Mouse (Mus musculus): Measurements from ENCODE around the gene Tubb2a.
"Not testable (repeated sequence)": the region's sequence is repeated elsewhere in the genome, so short reads cannot be mapped to it uniquely, and the experiment has no call there.

Tubb2a gene

DNA sequence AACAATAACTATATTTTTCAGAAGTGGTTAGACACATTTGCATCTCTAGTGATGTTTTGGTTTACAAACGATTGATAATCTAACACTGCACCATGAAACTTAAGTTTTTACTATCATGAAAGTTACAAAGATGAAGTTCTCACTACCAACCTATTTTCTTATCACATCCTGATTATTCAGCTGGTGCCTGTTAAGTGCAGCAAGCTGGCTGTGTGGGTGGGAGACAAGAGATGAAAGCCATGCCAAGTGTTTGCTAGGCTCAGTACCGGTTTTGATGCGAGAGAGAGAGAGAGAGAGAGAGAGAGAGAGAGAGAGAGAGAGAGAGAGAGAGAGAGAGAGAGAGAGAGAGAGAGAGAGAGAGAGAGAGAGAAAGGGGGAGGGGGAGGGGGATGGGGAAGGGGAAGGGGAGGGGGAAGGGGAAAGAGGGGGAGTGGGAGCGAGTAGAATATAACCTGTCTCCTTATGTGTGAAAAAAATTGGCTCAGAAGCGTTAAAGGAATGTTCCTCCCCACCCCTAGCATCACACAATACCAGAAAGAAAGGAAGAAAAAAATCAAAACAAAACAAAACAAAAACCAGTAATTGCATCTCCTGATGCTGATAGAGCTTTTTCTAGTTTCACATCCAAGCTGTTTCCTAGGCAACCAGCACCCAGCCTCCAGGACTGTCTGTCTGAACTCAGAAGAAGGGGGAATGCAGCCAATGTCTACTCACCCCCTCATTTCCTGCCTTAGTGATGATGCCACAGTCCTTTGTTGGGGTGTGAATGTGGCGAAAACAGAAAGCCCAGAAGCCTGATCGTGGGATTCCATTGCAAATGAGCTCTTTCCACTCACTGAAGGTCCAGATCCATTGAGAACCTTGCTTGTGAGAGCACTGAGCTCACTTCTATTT is 18.0 kb upstream of the Tubb2a start:
- no peak for DNase-seq (ENCODE audit: low read depth, low spot score)

- DNase-seq (ENCODE audit: low read depth, low spot score), result no peak
Observed at GRCm38 (mm10) chr13:34089358-34089757, 11.6 kb upstream of the Tubb2a start.

- DNase-seq (ENCODE audit: low read depth, low spot score), result no peak
Observed at GRCm38 (mm10) chr13:34088871-34089288, 11.1 kb upstream of the Tubb2a start.

DNA sequence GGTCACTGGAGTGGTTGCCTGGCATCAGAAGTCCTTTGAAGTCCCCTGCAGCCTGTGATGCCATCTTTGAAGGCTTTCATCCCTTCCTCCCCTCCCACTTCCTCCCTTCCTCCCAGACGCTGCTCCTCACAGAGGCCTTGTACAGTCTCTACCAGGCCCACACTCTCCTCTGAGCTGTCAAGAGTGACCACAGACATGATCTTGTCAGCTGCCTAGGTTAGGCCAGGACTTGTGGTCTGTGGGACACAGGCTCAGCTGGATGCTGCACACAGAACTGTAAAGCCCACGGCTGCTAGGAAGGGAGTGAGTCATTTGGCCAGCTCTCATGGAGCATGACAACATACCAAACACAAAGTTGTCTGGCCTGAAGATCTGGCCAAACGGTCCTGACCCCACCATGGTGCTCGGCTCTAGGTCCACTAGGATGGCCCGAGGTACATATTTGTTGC is 10.4 kb upstream of the Tubb2a start:
- not testable (repeated sequence) for DNase-seq (ENCODE audit: low read depth, low spot score)

DNA sequence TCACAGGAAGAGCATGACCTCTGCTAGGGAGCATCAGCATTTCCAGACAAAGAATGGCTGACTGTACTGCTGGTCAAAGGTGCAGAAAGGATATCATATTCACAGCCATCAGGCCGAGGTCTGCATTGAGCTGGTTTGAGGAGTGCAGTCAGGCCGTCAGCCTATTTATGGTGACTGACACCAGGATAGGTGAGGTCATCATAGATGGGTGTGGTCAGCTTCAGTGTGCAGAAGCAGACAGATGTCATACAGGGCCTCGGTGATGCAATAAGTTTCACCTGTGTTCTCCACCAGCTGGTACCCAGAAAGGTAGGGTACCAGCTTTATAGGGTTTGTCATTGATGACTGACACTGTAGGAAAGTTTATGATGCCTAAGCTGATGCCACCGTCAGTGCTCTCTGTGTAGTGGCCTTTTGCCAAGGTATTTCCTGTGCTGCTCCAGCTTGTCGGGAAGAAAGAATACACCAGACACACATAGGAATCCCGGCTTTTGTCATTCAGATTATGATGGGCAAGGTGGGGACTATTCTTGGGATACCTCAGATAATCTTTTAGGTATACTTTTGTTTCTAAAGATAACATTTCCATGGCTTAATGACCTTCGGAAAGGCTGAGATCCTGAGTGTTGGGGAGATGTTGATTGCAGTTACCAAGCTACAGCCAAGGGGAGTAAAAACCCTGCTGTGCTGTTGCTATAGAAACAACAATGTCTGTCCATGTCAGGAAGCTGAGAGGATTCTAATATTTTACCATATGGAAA is 9.4 kb upstream of the Tubb2a start:
- DNase-seq (ENCODE audit: low read depth, low spot score), result no peak

GRCm38 (mm10) chr13:34084026-34084750 is 6.4 kb upstream of the Tubb2a start:
- no peak for DNase-seq (ENCODE audit: low read depth, low spot score)

DNA sequence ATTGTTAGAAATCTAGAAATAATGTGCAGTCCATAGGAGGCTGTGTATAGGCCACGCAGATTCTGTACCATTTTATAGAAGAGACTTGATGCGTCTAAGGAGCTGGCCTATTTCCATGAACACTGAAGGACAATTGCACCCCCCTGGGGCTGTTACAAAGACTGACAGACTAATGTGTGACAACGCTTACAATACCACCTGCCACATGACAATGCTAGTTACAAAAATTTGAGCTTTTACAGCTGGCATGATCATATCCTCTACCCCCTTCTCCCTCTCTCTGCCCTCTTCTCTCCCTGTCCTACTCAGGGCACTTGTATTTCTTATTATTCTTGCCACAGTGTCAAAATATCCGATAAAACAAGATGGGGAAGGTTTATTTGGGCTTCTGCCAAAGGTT is 4.1 kb upstream of the Tubb2a start:
- no peak for DNase-seq (ENCODE audit: low read depth, low spot score)

GRCm38 (mm10) chr13:34079801-34080200 is 2.0 kb upstream of the Tubb2a start:
- DNase-seq (ENCODE audit: low read depth, low spot score), result no peak

DNA sequence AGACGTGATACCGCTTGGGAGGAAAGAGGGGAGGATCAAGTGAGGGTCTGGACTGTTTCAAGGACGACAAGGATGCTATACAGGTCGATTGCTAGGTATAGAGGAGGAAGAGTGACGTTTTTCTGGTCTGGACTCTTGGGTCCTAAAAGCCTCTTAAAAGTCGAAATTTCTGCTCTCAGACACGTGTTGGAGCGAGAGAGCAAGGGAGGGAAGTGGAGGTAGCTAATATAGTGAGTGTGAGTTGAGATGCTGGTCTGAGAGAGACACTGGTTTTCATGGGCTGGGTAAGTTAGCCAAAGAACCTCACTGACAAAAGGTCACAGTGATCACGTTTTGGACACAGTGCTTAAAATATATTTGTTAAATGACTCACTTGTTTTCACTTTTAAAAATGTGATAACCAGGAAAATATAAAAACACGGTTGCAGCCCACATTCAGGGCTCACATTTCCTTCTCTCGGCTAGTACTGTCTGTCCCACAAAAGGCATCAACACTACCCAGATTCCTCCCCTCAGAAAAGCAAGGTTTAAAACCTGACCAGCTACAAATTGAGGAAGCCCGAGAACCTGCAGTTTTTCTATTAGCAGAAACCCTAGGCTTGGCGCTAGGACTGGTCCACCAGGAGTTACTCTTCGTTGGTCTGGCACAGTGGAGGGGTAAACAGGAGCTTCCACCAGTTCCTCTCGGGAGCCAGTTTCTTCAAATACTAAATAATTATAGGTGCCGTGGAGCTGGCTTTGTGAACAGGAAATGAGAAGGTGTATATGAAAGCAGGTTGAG is 883 bp upstream of the Tubb2a start:
- DNase-seq (ENCODE audit: low read depth, low spot score), result no peak

DNA sequence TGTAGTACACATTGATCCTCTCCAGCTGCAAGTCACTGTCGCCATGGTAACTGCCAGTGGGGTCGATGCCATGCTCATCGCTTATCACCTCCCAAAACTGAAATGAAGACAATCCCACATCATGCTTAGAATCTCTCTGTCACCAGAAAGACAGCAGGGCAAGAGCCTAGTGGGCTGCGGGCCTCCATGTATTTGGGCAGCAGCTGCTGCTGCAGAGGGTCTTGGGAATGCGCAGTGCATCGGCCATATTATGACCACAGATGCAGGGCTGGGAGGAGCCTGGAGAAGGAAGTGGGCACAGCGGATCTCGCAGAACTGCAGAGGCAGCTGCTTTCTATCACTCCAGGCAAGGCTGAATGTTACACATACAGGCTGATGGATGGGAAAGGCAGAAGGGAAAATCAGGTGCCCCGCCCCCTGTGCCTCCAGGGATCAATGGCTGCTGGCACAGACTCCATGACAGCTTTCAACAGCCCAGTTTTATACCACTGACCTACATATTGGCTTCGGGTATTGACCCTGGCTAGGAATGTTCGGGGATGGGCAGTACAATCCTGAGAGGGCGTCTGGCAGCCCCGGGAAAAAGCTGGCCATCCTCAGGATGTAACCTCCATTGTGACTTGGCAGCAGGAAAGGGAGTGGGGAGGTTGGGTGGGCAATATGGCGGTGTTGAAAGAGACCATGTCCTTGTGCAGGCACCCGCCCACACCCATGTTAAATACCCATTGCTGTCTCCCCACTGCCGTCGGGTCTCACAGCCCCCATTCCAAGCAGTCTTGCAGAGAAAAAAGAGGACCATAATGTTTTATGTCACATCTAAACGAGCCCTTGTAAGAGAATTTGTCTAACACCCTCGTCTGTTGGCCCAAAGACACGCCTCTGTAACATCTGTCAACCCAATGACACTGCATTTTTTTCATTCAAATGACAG is 981 bp downstream of the Tubb2a start:
- no peak for DNase-seq (ENCODE audit: low read depth, low spot score)

DNA sequence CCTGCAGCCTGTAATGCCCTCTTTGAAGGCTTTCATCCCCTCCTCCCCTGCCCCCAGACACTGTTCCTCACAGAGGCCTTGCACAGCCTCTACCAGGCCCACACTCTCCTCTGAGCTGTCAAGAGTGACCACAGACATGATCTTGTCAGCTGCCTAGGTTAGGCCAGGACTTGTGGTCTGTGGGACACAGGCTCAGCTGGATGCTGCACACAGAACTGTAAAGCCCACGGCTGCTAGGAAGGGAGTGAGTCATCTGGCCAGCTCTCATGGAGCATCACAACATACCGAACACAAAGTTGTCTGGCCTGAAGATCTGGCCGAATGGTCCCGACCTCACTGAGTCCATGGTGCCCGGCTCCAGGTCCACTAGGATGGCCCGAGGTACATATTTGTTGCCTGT is 1.9 kb downstream of the Tubb2a start:
- DNase-seq (ENCODE audit: low read depth, low spot score), result not testable (repeated sequence)

GRCm38 (mm10) chr13:34074441-34074840 is 3.4 kb downstream of the Tubb2a start:
- not testable (repeated sequence) for DNase-seq (ENCODE audit: low read depth, low spot score)

DNA sequence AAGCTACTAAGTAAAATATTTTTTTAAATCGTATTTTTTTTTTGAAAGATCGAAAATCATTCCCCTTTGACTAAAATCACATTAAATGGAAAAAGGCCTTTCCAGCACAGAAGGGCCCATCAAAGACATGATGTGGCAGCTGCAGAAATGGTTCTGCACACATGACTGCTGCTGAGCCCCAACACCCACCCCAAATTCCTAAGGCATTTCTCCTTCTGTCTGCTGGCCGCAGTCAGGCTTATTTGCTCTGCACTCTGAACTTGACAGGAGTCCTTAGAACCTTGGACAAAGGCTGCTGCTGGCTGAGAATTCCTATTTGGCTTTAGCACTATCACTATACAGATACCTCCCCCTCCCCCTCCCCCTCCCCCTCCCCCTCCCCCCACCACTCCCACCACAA is 5.0 kb downstream of the Tubb2a start:
- DNase-seq (ENCODE audit: low read depth, low spot score), result no peak

GRCm38 (mm10) chr13:34071836-34072235 is 6.0 kb downstream of the Tubb2a start:
- no peak for DNase-seq (ENCODE audit: low read depth, low spot score)

- no peak for DNase-seq (ENCODE audit: low read depth, low spot score)
Observed at GRCm38 (mm10) chr13:34070296-34070695, 7.5 kb downstream of the Tubb2a start.

DNA sequence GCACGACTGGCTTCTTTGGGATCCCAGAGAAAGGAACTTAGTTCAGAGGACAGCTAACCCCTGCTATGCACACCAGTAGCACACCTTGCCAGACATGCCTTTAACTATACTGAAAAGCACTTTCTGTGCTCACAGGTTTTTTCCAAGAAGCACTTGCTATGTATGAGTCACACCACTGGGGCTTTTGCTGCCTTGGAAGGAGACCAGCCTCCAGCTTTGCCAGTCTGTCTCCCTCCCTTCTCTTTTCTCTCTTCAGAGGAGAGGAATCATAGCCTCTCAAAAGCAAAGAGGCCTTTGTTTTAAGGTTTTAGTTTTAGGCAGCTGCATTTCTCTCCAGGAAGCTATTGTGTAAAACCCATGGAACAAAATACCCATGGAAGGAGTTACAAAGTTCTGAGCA is 11.5 kb downstream of the Tubb2a start:
- DNase-seq (ENCODE audit: low read depth, low spot score), result no peak

DNA sequence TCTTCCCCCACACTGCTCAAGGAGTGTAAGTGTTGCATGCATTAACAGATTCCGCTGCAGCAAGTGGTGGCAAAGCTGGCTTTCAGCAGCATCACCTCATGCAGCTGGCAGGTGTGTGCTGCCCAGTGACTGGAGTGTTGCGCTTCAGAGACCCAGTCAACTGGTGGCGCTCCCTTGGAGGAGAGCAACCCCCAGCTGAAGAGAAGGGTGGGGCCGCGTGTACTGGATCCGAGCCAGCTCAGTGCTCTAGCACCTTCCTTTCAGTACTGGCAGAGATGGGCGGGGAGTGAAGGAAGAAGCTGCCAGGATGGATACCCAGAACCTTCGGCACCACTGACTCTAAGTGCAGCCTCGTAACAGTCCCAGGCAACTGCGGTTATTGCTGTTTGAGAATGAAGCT is 15.3 kb downstream of the Tubb2a start:
- no peak for DNase-seq (ENCODE audit: low read depth, low spot score)

GRCm38 (mm10) chr13:34060061-34060460 is 17.7 kb downstream of the Tubb2a start:
- DNase-seq (ENCODE audit: low read depth, low spot score), result no peak

- DNase-seq (ENCODE audit: low read depth, low spot score), result no peak
Observed at GRCm38 (mm10) chr13:34057252-34057651, 20.6 kb downstream of the Tubb2a start.

DNA sequence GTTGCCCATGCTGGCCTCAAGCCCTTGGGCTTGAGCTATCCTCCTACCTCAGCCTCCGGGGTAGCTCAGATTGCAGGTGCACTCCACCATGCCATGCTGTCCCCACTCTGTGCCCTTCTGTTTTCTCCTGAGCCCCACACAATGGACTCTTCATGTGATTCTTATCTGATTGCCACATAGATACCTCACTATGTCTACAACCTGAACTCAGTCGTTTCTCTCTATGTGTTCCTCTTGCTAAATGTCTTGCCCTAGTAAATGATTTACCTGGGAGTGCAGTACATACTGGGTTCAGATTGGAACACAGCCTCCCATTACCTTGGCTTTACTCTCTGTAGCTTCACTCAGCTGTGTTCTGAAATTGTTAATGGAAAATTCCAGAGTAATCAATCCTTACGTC is 22.8 kb downstream of the Tubb2a start:
- no peak for DNase-seq (ENCODE audit: low read depth, low spot score)
